8 mouse cellular contexts compared by ENCODE assay signal in the genomic region with DNA sequence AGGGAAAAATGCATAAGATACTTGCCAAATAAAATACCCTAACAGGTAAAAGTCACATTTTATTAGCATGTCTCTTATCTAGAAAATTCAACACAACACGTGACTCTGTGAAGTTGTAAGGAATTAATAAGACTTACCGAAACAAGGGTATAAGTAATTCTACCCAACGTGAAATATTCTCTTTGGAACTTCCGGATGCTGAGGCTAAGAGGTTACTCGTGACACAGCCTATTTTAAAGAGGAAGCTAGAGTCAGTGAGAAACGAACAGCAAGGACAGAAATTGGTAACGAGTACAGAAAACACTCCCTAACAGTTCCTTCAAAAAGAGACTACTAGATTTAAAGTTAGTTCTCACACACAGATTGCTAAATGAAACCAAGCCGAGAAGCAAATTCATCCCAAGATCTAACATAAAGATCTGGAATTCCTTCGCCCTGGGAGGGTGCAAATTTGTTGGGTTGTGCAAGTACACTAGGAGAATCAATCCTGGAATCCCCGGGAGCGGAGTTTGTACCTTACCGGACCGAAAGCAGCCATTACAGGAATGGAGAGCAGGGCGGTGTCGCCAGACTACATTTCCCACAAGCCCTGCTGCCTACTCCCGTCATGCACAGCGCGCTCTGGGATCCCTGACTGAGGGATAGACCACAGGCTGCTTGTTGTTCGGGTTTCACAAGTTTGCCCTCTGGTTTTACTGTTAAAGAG. TPM values are rescaled to one million over a fixed set of nuclear protein-coding genes. Genes with fewer than 3 reads are reported as not detected.
DNase-seq lines count a peak whose midpoint lies in the region; ATAC-seq lines count a peak whose summit lies in the region.

2610001J05Rik (minus strand) TSS at position 600 of the 706 bp plus-strand sequence.

- H3K4me3 ChIP-seq in heart, embryonic 10.5 days: peak within 1 kb of the TSS; percentile 66
- H3K4me3 ChIP-seq in kidney, embryonic 15.5 days (replicated peaks): peak within 1 kb of the TSS; percentile 62

- peaks cover 12% of the 10 kb centered on the region for H3K36me3 ChIP-seq in heart, embryonic 10.5 days
- peaks cover 6% of the 10 kb centered on the region; the same call in 1 of the 2 replicates for H3K36me3 ChIP-seq in kidney, embryonic 15.5 days

- no peaks in the 10 kb centered on the region for H3K9me3 ChIP-seq in heart, embryonic 10.5 days
- no peaks in the 10 kb centered on the region for H3K9me3 ChIP-seq in kidney, embryonic 15.5 days (replicated peaks)

- peak within 1 kb of the TSS; percentile 67 for H3K9ac ChIP-seq in kidney, embryonic 15.5 days

- DNase-seq in B cell, adult 2 months: peak; percentile 88 to 89
- DNase-seq in brain, adult 2 months (ENCODE audit: low read depth, low spot score): peak; percentile 98
- peak; percentile 96 for DNase-seq in heart, embryonic 10.5 days (ENCODE audit: low spot score)
- peak; percentile 92 for DNase-seq in liver
- peak; percentile 84 to 92 for DNase-seq in spleen, postnatal 4 days (ENCODE audit: low spot score in 2 of 2)

- peak; percentile 100 for ATAC-seq in erythroblast, adult 5-6 weeks (replicated peaks; ENCODE audit: low FRiP score, poor library complexity, severe bottlenecking)
- peak; percentile 100 for ATAC-seq in kidney, embryonic 15.5 days (replicated peaks; ENCODE audit: low FRiP score)
- peak; percentile 98 for ATAC-seq in monocyte, adult 5-6 weeks (replicated peaks; ENCODE audit: insufficient number of reproducible peaks, low FRiP score, low TSS enrichment, poor library complexity, severe bottlenecking)

- 3% methylated on average over 19 of the region's 19 CpGs for WGBS in heart, embryonic 10.5 days
- under 1% methylated on average over 19 of the region's 19 CpGs for WGBS in kidney, embryonic 15.5 days

- peaks cover 5% of the 10 kb centered on the region for H3K4me1 ChIP-seq in heart, embryonic 10.5 days
- H3K4me1 ChIP-seq in kidney, embryonic 15.5 days: peaks cover 10% of the 10 kb centered on the region; the same call in 1 of the 2 replicates

- H3K4me2 ChIP-seq in kidney, embryonic 15.5 days: peak within 1 kb of the TSS; percentile 61

- H3K27me3 ChIP-seq in heart, embryonic 10.5 days (ENCODE audit: insufficient read depth, poor library complexity, severe bottlenecking): no peaks in the 10 kb centered on the region
- H3K27me3 ChIP-seq in kidney, embryonic 15.5 days: no peaks in the 10 kb centered on the region

- peak within 1 kb of the TSS; percentile 92 for H3K27ac ChIP-seq in heart, embryonic 10.5 days
- H3K27ac ChIP-seq in kidney, embryonic 15.5 days: peak within 1 kb of the TSS; percentile 84

RNA-seq across cellular contexts. Expression of gene 2610001J05Rik, which starts in this region (rescaled TPM):
- total RNA-seq in erythroblast, adult 5-6 weeks (2015; ENCODE audit: low replicate concordance): 9.0 and 13.1 TPM in 2 replicates
- 10.6 and 11.6 TPM in 2 replicates for total RNA-seq in erythroblast, adult 5-6 weeks (2017; ENCODE audit: low replicate concordance)
- 109 and 111 TPM in 2 replicates for polyA plus RNA-seq in heart, embryonic 10.5 days (2016; fragmentation: Nextera tagmentation; extraction: Ambion mirVana)
- 99.1 and 104 TPM in 2 replicates for polyA plus RNA-seq in kidney, embryonic 15.5 days (2015; fragmentation: Nextera tagmentation; extraction: Ambion mirVana)
- 64.0 to 80.9 TPM (median 67.1 TPM) in 3 replicates for total RNA-seq in monocyte, adult 5-6 weeks (2017)

Comparison
In these comparisons a context has a peak if more than half of its experiments do, and no peak if none do; other contexts are left out.
1. Peak in every context shown above with its lines: DNase-seq, ATAC-seq, H3K4me3 ChIP-seq and H3K27ac ChIP-seq.